Mouse (Mus musculus): ENCODE results near the gene Pet117.

DNA sequence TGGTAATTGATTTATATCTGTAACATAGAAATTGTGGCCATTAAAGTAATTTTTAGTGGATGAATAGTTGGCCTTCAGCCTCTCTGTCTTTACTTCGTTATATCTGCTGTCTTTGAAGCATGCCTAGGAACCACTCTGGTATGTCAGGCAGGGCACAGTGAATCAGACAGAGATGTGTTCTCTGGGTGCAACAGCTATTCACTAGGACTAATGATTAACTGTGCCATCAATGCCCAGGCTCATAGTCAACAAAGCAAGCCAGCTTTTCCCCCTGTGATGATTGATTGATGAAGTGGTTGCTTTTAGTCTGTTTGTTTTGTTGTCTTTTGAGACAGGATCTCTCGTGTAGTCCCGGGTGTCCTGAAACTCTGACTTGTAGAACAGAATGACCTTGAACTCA, 19.6 kb downstream of the Pet117 start:
- no peak for TF ChIP-seq E2F4 (IDR thresholded peaks at IDR 0.05; ENCODE audit: borderline replicate concordance, low read depth, low read length)
- no peak for TF ChIP-seq MAX (IDR thresholded peaks at IDR 0.05; ENCODE audit: low read length)
- TF ChIP-seq TCF12 (IDR thresholded peaks at IDR 0.05; ENCODE audit: low read depth, low read length) = no peak
- no peak for TF ChIP-seq ETS1 (IDR thresholded peaks at IDR 0.05; ENCODE audit: low read depth, low read length)
- no peak for TF ChIP-seq POLR2A (IDR thresholded peaks at IDR 0.05; ENCODE audit: control insufficient read depth in 1 of 2, insufficient read depth in 1 of 2, low read depth in 1 of 2, low read length in 2 of 2, poor library complexity in 1 of 2)
- no peak for TF ChIP-seq NELFE (IDR thresholded peaks at IDR 0.05; ENCODE audit: low read depth, low read length)
- TF ChIP-seq CTCF (IDR thresholded peaks at IDR 0.05 in 2 of 3, conservative IDR thresholded peaks at IDR 0.05 in 1 of 3; ENCODE audit: control insufficient read depth in 1 of 3, insufficient read depth in 1 of 3, low read depth in 2 of 3, low read length in 3 of 3, poor library complexity in 1 of 3, severe bottlenecking in 1 of 3) = no peak
- no peak for TF ChIP-seq RCOR1 (IDR thresholded peaks at IDR 0.05; ENCODE audit: low read depth, low read length)
- no peak for TF ChIP-seq MAZ (IDR thresholded peaks at IDR 0.05; ENCODE audit: low read depth, low read length)
- no peak for TF ChIP-seq GATA1 (IDR thresholded peaks at IDR 0.05; ENCODE audit: low read depth, low read length)
- TF ChIP-seq ZMIZ1 (IDR thresholded peaks at IDR 0.05; ENCODE audit: low read depth, low read length) = no peak
- no peak for TF ChIP-seq SMC3 (IDR thresholded peaks at IDR 0.05; ENCODE audit: low read depth, low read length)

All from MEL (cell line).